Comparison of ENCODE assay signal across 8 mouse cellular contexts in genomic region chr4:155018601-155019335, GRCm38 (mm10). TPM values are rescaled to one million over a fixed set of nuclear protein-coding genes. Genes with fewer than 3 reads are reported as not detected.
DNase-seq lines count a peak whose midpoint lies in the region; ATAC-seq and TF ChIP-seq lines count a peak whose summit lies in the region.

No protein-coding gene starts in this region.

- intact Hi-C loops in left cerebral cortex, postnatal 14 days (cut with DNase I): no loop called here

- ATAC-seq in forebrain, embryonic 13.5 days: peak; percentile 41
- ATAC-seq in kidney, embryonic 15.5 days (replicated peaks; ENCODE audit: low FRiP score): peak; percentile 26; the same call in 1 of the 2 replicates
- ATAC-seq in midbrain, embryonic 14.5 days (ENCODE audit: low FRiP score, low TSS enrichment): peak; percentile 44; the same call in 1 of the 2 replicates

- peaks cover 49% of the 10 kb centered on the region for H3K4me1 ChIP-seq in forebrain, embryonic 13.5 days
- H3K4me1 ChIP-seq in kidney, embryonic 15.5 days: peaks cover 33% of the 10 kb centered on the region
- H3K4me1 ChIP-seq in midbrain, embryonic 14.5 days (ENCODE audit: control insufficient read depth, insufficient read depth, low read length): peaks cover 24% of the 10 kb centered on the region

- H3K9ac ChIP-seq in forebrain, embryonic 13.5 days: peak overlapping the region; percentile 57
- H3K9ac ChIP-seq in kidney, embryonic 15.5 days: no peak overlapping the region
- H3K9ac ChIP-seq in midbrain, embryonic 14.5 days (replicated peaks; ENCODE audit: low read length): peak overlapping the region; percentile 34; the same call in 1 of the 2 replicates

- WGBS in forebrain, embryonic 13.5 days: 3% methylated on average over 15 of the region's 15 CpGs
- WGBS in kidney, embryonic 15.5 days: 5% methylated on average over 15 of the region's 15 CpGs
- WGBS in midbrain, embryonic 14.5 days: 6% methylated on average over 15 of the region's 15 CpGs

- H3K27ac ChIP-seq in layer of hippocampus, adult 2 months: peak overlapping the region; percentile 58
- H3K27ac ChIP-seq in forebrain, embryonic 13.5 days: peak overlapping the region; percentile 61
- H3K27ac ChIP-seq in kidney, embryonic 15.5 days: no peak overlapping the region
- no peak overlapping the region for H3K27ac ChIP-seq in midbrain, embryonic 14.5 days (replicated peaks; ENCODE audit: low read depth, low read length)

- no peaks in the 10 kb centered on the region for H3K36me3 ChIP-seq in forebrain, embryonic 13.5 days (ENCODE audit: poor library complexity, severe bottlenecking)
- H3K36me3 ChIP-seq in kidney, embryonic 15.5 days: no peaks in the 10 kb centered on the region
- no peaks in the 10 kb centered on the region for H3K36me3 ChIP-seq in midbrain, embryonic 14.5 days (ENCODE audit: control insufficient read depth, insufficient read depth, low read length)

- 0 out of 2 replicates have a peak, but pooled peaks have one; percentile 8 for TF ChIP-seq CTCF in layer of hippocampus, adult 2 months (conservative IDR thresholded peaks at IDR 0.05)

- DNase-seq in layer of hippocampus, adult 2 months (ENCODE audit: low spot score in 2 of 2): no peak
- DNase-seq in layer of hippocampus, postnatal 36 days: no peak
- DNase-seq in c-Kit-positive CD71-positive TER-119-negative erythroid progenitor cells, embryonic 14.5 days (ENCODE audit: low read depth): peak; percentile 31
- peak; percentile 51 for DNase-seq in midbrain, embryonic 14.5 days
- no peak for DNase-seq in left cerebral cortex, postnatal 14 days (ENCODE audit: low spot score in 2 of 2)
- DNase-seq in frontal cortex, adult 2 months (ENCODE audit: extremely low spot score in 1 of 2, low spot score in 1 of 2): no peak

- H3K27me3 ChIP-seq in forebrain, embryonic 13.5 days: peaks cover 2% of the 10 kb centered on the region; the same call in 1 of the 2 replicates
- H3K27me3 ChIP-seq in kidney, embryonic 15.5 days: peaks cover 19% of the 10 kb centered on the region
- no peaks in the 10 kb centered on the region for H3K27me3 ChIP-seq in midbrain, embryonic 14.5 days (ENCODE audit: control insufficient read depth, insufficient read depth, low read length)

- peak overlapping the region; percentile 56 for H3K4me2 ChIP-seq in forebrain, embryonic 13.5 days
- peak overlapping the region; percentile 32 for H3K4me2 ChIP-seq in kidney, embryonic 15.5 days
- H3K4me2 ChIP-seq in midbrain, embryonic 14.5 days (ENCODE audit: low read length): peak overlapping the region; percentile 42

- no peaks in the 10 kb centered on the region for H3K9me3 ChIP-seq in forebrain, embryonic 13.5 days (replicated peaks)
- no peaks in the 10 kb centered on the region for H3K9me3 ChIP-seq in kidney, embryonic 15.5 days (replicated peaks)
- H3K9me3 ChIP-seq in midbrain, embryonic 14.5 days (ENCODE audit: control insufficient read depth, low read length): no peaks in the 10 kb centered on the region

- peak overlapping the region; percentile 48 for H3K4me3 ChIP-seq in layer of hippocampus, adult 2 months
- peak overlapping the region; percentile 35 for H3K4me3 ChIP-seq in forebrain, embryonic 13.5 days
- 0 out of 2 replicates have a peak overlapping the region, but pooled peaks have one; percentile 3 for H3K4me3 ChIP-seq in kidney, embryonic 15.5 days (replicated peaks)
- no peak overlapping the region for H3K4me3 ChIP-seq in midbrain, embryonic 14.5 days (replicated peaks; ENCODE audit: low read depth, low read length)

RNA-seq across cellular contexts. Expression of gene Plch2, which starts 37.8 kb away (rescaled TPM):
- 10 to 100 TPM; 91.1 to 92.0 TPM for total RNA-seq in layer of hippocampus, adult 2 months (2021)
- 10 to 100 TPM; 96.6 to 96.9 TPM for total RNA-seq in layer of hippocampus, postnatal 36 days (2021)
- polyA plus RNA-seq in forebrain, embryonic 13.5 days (2015; fragmentation: Nextera tagmentation; extraction: Ambion mirVana): 5.9 and 6.3 TPM in 2 replicates
- 2.6 TPM in 2 replicates for polyA plus RNA-seq in kidney, embryonic 15.5 days (2015; fragmentation: Nextera tagmentation; extraction: Ambion mirVana)
- polyA plus RNA-seq in midbrain, embryonic 14.5 days (2014; fragmentation: Nextera tagmentation; extraction: Ambion mirVana): 12.1 and 13.0 TPM in 2 replicates
- total RNA-seq in left cerebral cortex, postnatal 14 days (2021): 10 to 100 TPM; 50.2 to 50.5 TPM
- 89.8 and 98.3 TPM in 2 replicates for polyA plus RNA-seq in frontal cortex, adult 2 months (2012; rRNA removed)

RNA-seq across cellular contexts. Expression of gene Pex10, which starts 48.0 kb away (rescaled TPM):
- 10 to 100 TPM; 23.1 to 24.2 TPM for total RNA-seq in layer of hippocampus, adult 2 months (2021)
- total RNA-seq in layer of hippocampus, postnatal 36 days (2021): 10 to 100 TPM; 21.8 to 24.0 TPM
- polyA plus RNA-seq in forebrain, embryonic 13.5 days (2015; fragmentation: Nextera tagmentation; extraction: Ambion mirVana): 18.5 and 22.8 TPM in 2 replicates
- polyA plus RNA-seq in kidney, embryonic 15.5 days (2015; fragmentation: Nextera tagmentation; extraction: Ambion mirVana): 23.2 and 24.0 TPM in 2 replicates
- polyA plus RNA-seq in midbrain, embryonic 14.5 days (2014; fragmentation: Nextera tagmentation; extraction: Ambion mirVana): 6.0 and 10.0 TPM in 2 replicates
- total RNA-seq in left cerebral cortex, postnatal 14 days (2021): 10 to 100 TPM; 21.2 to 23.1 TPM
- polyA plus RNA-seq in frontal cortex, adult 2 months (2012; rRNA removed): 16.7 and 21.1 TPM in 2 replicates

RNA-seq across cellular contexts. Expression of gene Pank4, which starts 54.8 kb away (rescaled TPM):
- total RNA-seq in layer of hippocampus, adult 2 months (2021): 10 to 100 TPM; 41.8 to 43.0 TPM
- 10 to 100 TPM; 40.6 to 40.8 TPM for total RNA-seq in layer of hippocampus, postnatal 36 days (2021)
- 41.1 and 45.0 TPM in 2 replicates for polyA plus RNA-seq in forebrain, embryonic 13.5 days (2015; fragmentation: Nextera tagmentation; extraction: Ambion mirVana)
- polyA plus RNA-seq in kidney, embryonic 15.5 days (2015; fragmentation: Nextera tagmentation; extraction: Ambion mirVana): 45.2 and 46.3 TPM in 2 replicates
- 30.6 and 38.8 TPM in 2 replicates for polyA plus RNA-seq in midbrain, embryonic 14.5 days (2014; fragmentation: Nextera tagmentation; extraction: Ambion mirVana)
- 10 to 100 TPM; 31.8 to 33.4 TPM for total RNA-seq in left cerebral cortex, postnatal 14 days (2021)
- 73.0 and 76.7 TPM in 2 replicates for polyA plus RNA-seq in frontal cortex, adult 2 months (2012; rRNA removed)

RNA-seq across cellular contexts. Expression of gene Hes5, which starts 58.0 kb away (rescaled TPM):
- 10 to 100 TPM; 24.7 to 30.7 TPM for total RNA-seq in layer of hippocampus, adult 2 months (2021)
- 10 to 100 TPM; 17.6 to 28.1 TPM for total RNA-seq in layer of hippocampus, postnatal 36 days (2021)
- 243 and 266 TPM in 2 replicates for polyA plus RNA-seq in forebrain, embryonic 13.5 days (2015; fragmentation: Nextera tagmentation; extraction: Ambion mirVana)
- 19.6 and 20.7 TPM in 2 replicates for polyA plus RNA-seq in kidney, embryonic 15.5 days (2015; fragmentation: Nextera tagmentation; extraction: Ambion mirVana)
- polyA plus RNA-seq in midbrain, embryonic 14.5 days (2014; fragmentation: Nextera tagmentation; extraction: Ambion mirVana): 111 and 123 TPM in 2 replicates
- 10 to 100 TPM; 32.6 to 48.7 TPM for total RNA-seq in left cerebral cortex, postnatal 14 days (2021)
- polyA plus RNA-seq in frontal cortex, adult 2 months (2012; rRNA removed): 45.3 and 68.8 TPM in 2 replicates

Comparison
In these comparisons a context has a peak if more than half of its experiments do, and no peak if none do; other contexts are left out.
1. DNase-seq: peak in c-Kit-positive CD71-positive TER-119-negative erythroid progenitor cells, embryonic 14.5 days (single experiment) and midbrain, embryonic 14.5 days (single experiment); none in layer of hippocampus, adult 2 months (0 of 2), layer of hippocampus, postnatal 36 days (0 of 2), left cerebral cortex, postnatal 14 days (0 of 2) and frontal cortex, adult 2 months (0 of 2).
2. H3K27ac ChIP-seq: peak in layer of hippocampus, adult 2 months (single experiment) and forebrain, embryonic 13.5 days (single experiment); none in kidney, embryonic 15.5 days (single experiment) and midbrain, embryonic 14.5 days (single experiment).
3. Peak in every context shown above with its lines, with median percentiles within 50 percentile points of each other: ATAC-seq and H3K4me2 ChIP-seq.